Mouse (Mus musculus) heart, embryonic 11.5 days (tissue): ENCODE measurements at regions not wholly inside any gene's neighbourhood (a gene's known extent, or its start where the extent isn't known, plus 50 kb on each side); places are given as distances from the start of the nearest gene placed in this dataset.
"Not testable (repeated sequence)": the region's sequence is repeated elsewhere in the genome, so short reads cannot be mapped to it uniquely, and the experiment has no call there.

ENCODE experiments used
- ATAC-seq: fragments of 200-750 bp; cut with Nextera tagmentation; replicated peaks from 2 replicates; pipeline ENCODE4 v1.8.0; 2017; ENCODE audit warnings: moderate library complexity; ENCODE audit not compliant: insufficient number of reproducible peaks, low FRiP score, low TSS enrichment
- H3K27ac ChIP-seq: fragments of 300-500 bp; sonication (generic); 2 replicates; pipeline ENCODE4 v1.5.1; 2014; ENCODE audit warnings: mild to moderate bottlenecking, low read depth, low read length
- H3K27me3 ChIP-seq: fragments of 300-500 bp; sonication (generic); 2 replicates; pipeline ENCODE4 v1.6.1; 2014; ENCODE audit warnings: mild to moderate bottlenecking, low read length, mixed read lengths; ENCODE audit not compliant: control insufficient read depth, insufficient read depth
- H3K36me3 ChIP-seq: fragments of 300-500 bp; sonication (generic); 2 replicates; pipeline ENCODE4 v1.6.1; 2014; ENCODE audit warnings: mild to moderate bottlenecking, low read length, moderate library complexity, mixed read lengths; ENCODE audit not compliant: control insufficient read depth, insufficient read depth
- H3K4me1 ChIP-seq: fragments of 300-500 bp; sonication (generic); 2 replicates; pipeline ENCODE4 v1.6.1; 2014; ENCODE audit warnings: low read length; ENCODE audit not compliant: control insufficient read depth, insufficient read depth
- H3K4me2 ChIP-seq: fragments of 300-500 bp; sonication (generic); 2 replicates; pipeline ENCODE4 v1.6.1; 2014; ENCODE audit warnings: mild to moderate bottlenecking, moderate library complexity
- H3K4me3 ChIP-seq: fragments of 300-500 bp; sonication (generic); 2 replicates; pipeline ENCODE4 v1.5.1; 2014; ENCODE audit warnings: low read depth, low read length
- H3K9ac ChIP-seq: fragments of 300-500 bp; sonication (generic); 2 replicates; pipeline ENCODE4 v1.6.1; 2014; ENCODE audit warnings: mild to moderate bottlenecking, low read depth, low read length, moderate library complexity
- H3K9me3 ChIP-seq: fragments of 300-500 bp; sonication (generic); replicated peaks from 2 replicates; pipeline ENCODE4 v1.6.1; 2016; ENCODE audit warnings: low read length; ENCODE audit not compliant: control insufficient read depth
- WGBS: fragments of 180-500 bp; shearing (Covaris S2); extraction: QIAGEN DNeasy Blood & Tissue Kit; methylation state at CpG from one replicate; pipeline ENCODE4 v1.1.7; 2014; ENCODE audit not compliant: insufficient replicate concordance; 5-methylcytosine and 5-hydroxymethylcytosine counted together

GRCm38 (mm10) chr1:136680173-136680572, 55.5 kb downstream of the Zfp281 start:
- Histone ChIP-seq H3K9ac (no peak overlapping the region), H3K4me1 (peaks cover 2% of the 10 kb centered on the region; the same call in 1 of the 2 replicates), H3K4me3 (no peak overlapping the region), H3K27ac (no peak overlapping the region), H3K27me3 (no peaks in the 10 kb centered on the region), H3K4me2 (no peak overlapping the region), H3K36me3 (no peaks in the 10 kb centered on the region), H3K9me3 (no peaks in the 10 kb centered on the region)
- ATAC-seq: no peak
- WGBS: 83% methylated on average over 3 of the region's 3 CpGs

GRCm38 (mm10) chr1:136682311-136682710, 57.6 kb downstream of the Zfp281 start:
- not testable (repeated sequence) for H3K27ac ChIP-seq, ATAC-seq, H3K27me3 ChIP-seq, H3K4me1 ChIP-seq, H3K36me3 ChIP-seq, H3K4me3 ChIP-seq, H3K4me2 ChIP-seq, H3K9me3 ChIP-seq, H3K9ac ChIP-seq
- 56% methylated on average over 10 of the region's 10 CpGs for WGBS

- Histone ChIP-seq H3K27me3 (no peaks in the 10 kb centered on the region), H3K4me3 (no peak overlapping the region), H3K9ac (no peak overlapping the region), H3K36me3 (no peaks in the 10 kb centered on the region), H3K4me2 (no peak overlapping the region), H3K27ac (no peak overlapping the region), H3K4me1 (peaks cover 4% of the 10 kb centered on the region; the same call in 1 of the 2 replicates), H3K9me3 (no peaks in the 10 kb centered on the region)
- ATAC-seq: no peak
- 81% methylated on average over 3 of the region's 3 CpGs for WGBS
Measured at GRCm38 (mm10) chr1:136683061-136683531, 58.4 kb downstream of the Zfp281 start.

GRCm38 (mm10) chr1:136683561-136684131, 58.9 kb downstream of the Zfp281 start:
- H3K27ac ChIP-seq: no peak overlapping the region

GRCm38 (mm10) chr1:136684481-136684880, 59.8 kb downstream of the Zfp281 start:
- no peak overlapping the region for H3K4me3 ChIP-seq
- no peak for ATAC-seq
- no peak overlapping the region for H3K27ac ChIP-seq
- H3K4me2 ChIP-seq: no peak overlapping the region
- WGBS: 85% methylated on average over 5 of the region's 5 CpGs
- no peaks in the 10 kb centered on the region for H3K9me3 ChIP-seq
- no peaks in the 10 kb centered on the region for H3K36me3 ChIP-seq
- peaks cover 8% of the 10 kb centered on the region for H3K4me1 ChIP-seq
- H3K9ac ChIP-seq: no peak overlapping the region
- no peaks in the 10 kb centered on the region for H3K27me3 ChIP-seq

More at GRCm38 (mm10) chr1:136683561-136684131, 58.9 kb downstream of the Zfp281 start:
- H3K36me3 ChIP-seq: no peaks in the 10 kb centered on the region
- peaks cover 8% of the 10 kb centered on the region for H3K4me1 ChIP-seq
- no peak overlapping the region for H3K4me3 ChIP-seq
- H3K4me2 ChIP-seq: no peak overlapping the region
- H3K9me3 ChIP-seq: no peaks in the 10 kb centered on the region
- no peak overlapping the region for H3K9ac ChIP-seq
- no peak for ATAC-seq
- WGBS: 58% methylated on average over 10 of the region's 10 CpGs
- H3K27me3 ChIP-seq: no peaks in the 10 kb centered on the region

- Histone ChIP-seq H3K9me3 (no peaks in the 10 kb centered on the region), H3K4me1 (peaks cover 8% of the 10 kb centered on the region), H3K9ac (no peak overlapping the region), H3K4me2 (no peak overlapping the region), H3K4me3 (no peak overlapping the region), H3K36me3 (no peaks in the 10 kb centered on the region), H3K27me3 (no peaks in the 10 kb centered on the region), H3K27ac (no peak overlapping the region)
- ATAC-seq: no peak
- WGBS: 53% methylated on average over 13 of the region's 13 CpGs
Measured at GRCm38 (mm10) chr1:136685191-136686060, 60.7 kb downstream of the Zfp281 start.

GRCm38 (mm10) chr1:136686467-136686866, 61.8 kb downstream of the Zfp281 start:
- H3K4me1 ChIP-seq: peaks cover 8% of the 10 kb centered on the region
- no peaks in the 10 kb centered on the region for H3K27me3 ChIP-seq
- H3K36me3 ChIP-seq: no peaks in the 10 kb centered on the region
- no peaks in the 10 kb centered on the region for H3K9me3 ChIP-seq
- H3K9ac ChIP-seq: no peak overlapping the region
- ATAC-seq: no peak
- H3K27ac ChIP-seq: no peak overlapping the region
- no peak overlapping the region for H3K4me2 ChIP-seq
- no peak overlapping the region for H3K4me3 ChIP-seq

- Histone ChIP-seq H3K4me3 (no peak overlapping the region), H3K27me3 (no peaks in the 10 kb centered on the region), H3K9ac (no peak overlapping the region), H3K36me3 (no peaks in the 10 kb centered on the region), H3K4me2 (no peak overlapping the region), H3K27ac (no peak overlapping the region), H3K4me1 (peaks cover 7% of the 10 kb centered on the region), H3K9me3 (no peaks in the 10 kb centered on the region)
- 29% methylated on average over 2 of the region's 2 CpGs for WGBS
- no peak for ATAC-seq
Measured at GRCm38 (mm10) chr1:136690068-136690467, 65.4 kb downstream of the Zfp281 start.
